Mouse (Mus musculus) neural tube, embryonic 14.5 days (tissue): ENCODE measurements around the gene Sec31b. TPM values are rescaled to one million over a fixed set of nuclear protein-coding genes. Genes with fewer than 3 reads are reported as not detected.

ENCODE experiments used
- polyA plus RNA-seq: library from polyadenylated mRNA; unstranded; fragments of >200 nt; fragmentation: Nextera tagmentation; extraction: Ambion mirVana; gene quantifications from 2 replicates; pipeline ENCODE4 v1.2.1, GENCODE M21; 2014

Gene Sec31b
- polyA plus RNA-seq, 1 experiment from 2014 or later, result 0.17 TPM

Other genes with a start within 250 kb of the Sec31b start
- gene Scd4, start 212.8 kb downstream of the Sec31b start, polyA plus RNA-seq, result 0.13 and 0.15 TPM in 2 replicates
- 7.6 and 10.9 TPM in 2 replicates for gene Scd1, start 138.0 kb downstream of the Sec31b start, polyA plus RNA-seq
- 0.12 TPM in 1 of 2 replicates, not detected in the other for gene Wnt8b, start 52.4 kb downstream of the Sec31b start, polyA plus RNA-seq
- not detected in 2 replicates for gene Gm20538, start 7.0 kb upstream of the Sec31b start, polyA plus RNA-seq
- gene Ndufb8, start 9.6 kb upstream of the Sec31b start, polyA plus RNA-seq, result 678 and 806 TPM in 2 replicates
- 21.0 and 28.2 TPM in 2 replicates for gene Hif1an, start 17.0 kb upstream of the Sec31b start, polyA plus RNA-seq
- gene Pax2, start 210.2 kb upstream of the Sec31b start, polyA plus RNA-seq, result 23.8 and 27.0 TPM in 2 replicates